Mouse (Mus musculus) cerebellum, adult (tissue): Measurements from ENCODE around the gene Mks1.

ENCODE experiments used
- ATAC-seq: cut with Nextera tagmentation; 2 replicates; pipeline ENCODE4 v1.9.2; 2017; ENCODE audit warnings: mild to moderate bottlenecking, moderate library complexity, mixed read lengths; ENCODE audit not compliant: insufficient number of reproducible peaks, low FRiP score, low TSS enrichment

Gene Mks1

DNA sequence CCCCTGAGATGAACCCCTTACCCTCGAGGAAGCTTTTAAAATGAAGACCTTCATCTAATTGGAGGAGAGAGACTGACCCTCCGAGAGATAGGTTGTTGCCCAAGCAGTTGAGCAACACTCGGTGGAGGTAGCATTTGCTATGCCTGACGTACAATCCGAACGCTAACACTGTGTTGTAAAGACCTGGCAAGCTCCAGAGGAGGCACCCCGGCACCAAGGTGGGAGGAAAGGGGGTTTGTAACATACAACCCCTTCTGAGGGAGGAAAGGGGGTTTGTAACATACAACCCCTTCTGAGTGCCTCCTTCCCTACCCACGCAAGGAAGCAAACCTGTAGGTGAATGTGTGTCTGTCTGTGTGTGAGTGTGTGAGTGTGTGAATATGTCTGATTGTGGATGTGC, 18.8 kb downstream of the Mks1 start:
- ATAC-seq = no peak

DNA sequence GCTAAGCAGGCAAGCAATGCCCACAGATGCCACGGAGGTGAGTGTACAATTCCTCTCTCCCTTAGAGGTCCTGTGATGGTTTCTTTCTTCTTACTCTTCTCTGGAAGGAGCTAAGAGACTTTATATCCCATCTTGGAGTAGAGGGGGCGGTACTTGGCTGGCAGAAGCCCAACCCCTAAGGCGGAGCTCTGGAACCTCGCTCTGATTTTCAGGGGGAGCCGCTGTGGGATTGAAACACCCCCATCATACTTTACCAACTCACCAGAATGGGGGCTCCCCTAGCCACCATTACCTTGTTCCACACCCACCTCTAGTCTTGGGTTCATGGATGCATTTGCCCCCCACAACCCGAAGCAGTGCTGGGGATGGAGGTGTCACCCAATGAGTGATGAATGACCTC, 22.4 kb downstream of the Mks1 start, which contains the start of gene Epx:
Epx (minus strand) TSS at position 101 of the 400 bp plus-strand sequence.
- ATAC-seq = no peak

DNA sequence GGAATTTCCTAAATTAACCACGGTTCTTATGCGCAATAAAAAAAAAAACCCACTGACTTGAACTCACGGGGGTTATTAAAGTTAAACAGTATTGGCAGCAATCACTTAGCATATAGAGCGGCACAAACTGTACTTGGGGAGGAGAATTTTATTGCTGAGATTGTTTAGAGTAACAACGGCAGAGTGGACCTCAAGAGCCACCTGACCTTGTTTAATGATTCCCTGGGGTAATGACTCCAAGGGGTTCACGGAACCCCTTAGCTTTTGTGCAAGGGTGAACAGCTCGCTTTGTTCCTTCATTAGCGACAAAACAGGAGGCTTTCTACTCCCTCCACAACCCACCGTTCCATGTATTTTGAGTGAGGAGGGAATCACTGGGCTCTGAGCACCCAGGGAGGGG, 26.8 kb downstream of the Mks1 start:
- ATAC-seq = no peak

DNA sequence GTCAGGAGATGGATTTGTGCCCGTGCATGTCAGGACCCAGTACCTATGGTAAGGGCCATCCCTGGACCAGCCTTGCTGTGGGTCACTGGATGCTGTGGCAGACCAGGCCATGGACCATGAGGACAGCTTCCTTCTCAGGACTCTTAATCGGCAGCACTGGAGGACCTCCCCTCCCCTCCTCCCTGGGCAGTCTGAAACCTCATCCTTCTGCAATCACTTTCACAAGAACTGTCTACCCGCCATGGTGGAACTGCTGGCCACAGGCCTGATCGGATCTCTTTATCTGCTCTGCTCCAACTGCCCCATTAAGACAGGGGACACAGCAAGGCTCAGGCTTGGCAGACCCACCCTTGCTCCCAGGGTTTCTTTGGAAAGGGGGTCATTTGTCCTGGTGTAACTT, 28.7 kb downstream of the Mks1 start:
- ATAC-seq = no peak

DNA sequence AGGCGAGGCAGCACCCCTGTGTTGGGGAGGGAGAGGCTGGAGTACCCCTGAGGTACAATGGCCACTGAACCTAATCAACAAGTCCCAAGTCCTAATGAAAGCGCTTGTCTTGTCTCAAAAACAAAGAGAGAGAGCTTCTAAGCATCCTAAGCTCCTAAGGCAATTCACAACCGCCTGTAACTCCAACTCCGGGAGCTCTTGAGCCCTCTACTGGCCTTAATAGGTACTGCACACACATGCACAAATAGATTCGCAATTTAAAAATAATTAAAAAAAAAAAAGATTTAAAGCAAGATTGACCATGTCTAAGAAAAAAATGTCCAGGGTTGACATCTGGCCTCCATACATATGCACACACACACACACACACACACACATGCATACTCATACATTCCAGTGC, 30.5 kb downstream of the Mks1 start:
- ATAC-seq = no peak

DNA sequence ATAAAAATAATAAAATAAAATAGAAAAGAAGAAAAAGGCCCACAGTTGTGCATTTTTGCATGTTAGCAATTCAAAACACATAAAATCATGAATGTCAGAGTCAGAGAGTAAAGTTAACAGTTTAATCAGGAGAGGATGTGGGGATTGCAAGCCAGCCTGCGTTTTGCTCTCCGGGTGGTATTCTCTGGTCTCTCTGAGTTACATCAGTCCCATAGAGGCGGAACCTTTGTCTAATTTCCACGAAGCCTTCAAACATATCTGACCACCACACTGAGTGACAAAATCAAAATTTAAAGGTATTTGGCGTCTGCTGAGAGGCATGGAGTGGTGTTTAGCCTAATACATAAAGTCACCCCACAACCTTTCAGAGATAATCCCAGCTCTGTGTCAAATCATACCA, 31.8 kb downstream of the Mks1 start:
- no peak for ATAC-seq

DNA sequence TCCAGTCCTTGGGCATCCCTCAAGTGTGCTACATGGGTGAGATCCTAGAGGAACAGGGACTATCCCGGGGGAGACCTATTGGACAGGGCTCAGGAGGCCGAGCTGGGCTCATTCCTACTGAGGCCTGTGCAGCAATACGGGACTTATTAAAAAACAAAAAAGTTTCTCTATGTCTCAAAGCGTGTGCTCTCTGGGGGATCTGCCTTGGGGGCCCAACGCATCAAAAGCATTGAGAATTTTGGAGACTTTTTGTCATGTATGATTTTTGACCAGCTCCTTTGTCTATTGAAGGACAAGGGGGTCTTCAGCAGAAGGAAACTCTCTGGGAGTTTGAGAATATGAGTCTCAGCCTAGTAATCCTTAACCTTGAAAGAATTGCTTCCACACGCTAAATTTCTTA, 39.2 kb downstream of the Mks1 start, which contains the start of gene Olfr462:
Olfr462 (minus strand) TSS at position 101 of the 400 bp plus-strand sequence.
- ATAC-seq = no peak

DNA sequence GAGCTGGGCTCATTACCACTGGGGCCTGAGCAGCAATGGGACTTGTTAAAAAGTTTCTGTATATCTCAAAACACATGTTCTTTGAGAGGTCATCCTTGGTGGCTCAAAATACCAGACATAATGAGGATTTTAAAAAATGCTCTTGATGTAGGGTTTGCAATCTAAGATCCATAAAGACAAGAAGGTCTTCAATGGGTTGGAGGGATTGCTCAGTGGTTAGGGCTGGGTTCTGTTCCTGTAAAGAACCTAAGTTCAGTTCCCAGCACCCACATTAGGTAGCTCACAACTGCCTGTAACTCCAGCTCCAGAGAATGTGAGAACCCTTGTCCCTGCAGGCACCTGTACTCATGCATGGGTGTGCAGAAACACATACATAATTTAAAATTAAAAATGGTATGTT, 44.3 kb downstream of the Mks1 start, which contains the start of gene Olfr463:
Olfr463 (minus strand) TSS at position 101 of the 400 bp plus-strand sequence.
- ATAC-seq = no peak

DNA sequence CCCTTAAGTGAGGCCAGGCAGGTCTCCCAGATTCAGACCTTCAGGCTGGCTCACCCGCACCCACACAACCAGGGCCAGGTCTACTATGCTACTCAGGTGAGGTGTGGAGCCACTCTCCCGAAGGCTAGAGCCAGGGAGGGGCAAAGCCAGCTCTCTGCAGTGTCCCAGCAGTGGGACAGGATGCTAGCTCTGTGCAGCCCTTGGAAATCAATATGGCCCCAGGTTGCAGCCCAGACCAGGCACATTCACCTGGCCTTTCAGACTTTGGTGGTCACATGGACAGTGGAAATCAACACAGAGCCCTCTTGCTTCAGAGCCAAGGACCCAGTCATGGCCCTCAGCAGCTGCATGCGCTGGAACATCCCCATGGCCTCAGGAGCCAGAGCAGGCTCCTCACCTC, 51.3 kb downstream of the Mks1 start:
- ATAC-seq = no peak
